Mouse (Mus musculus) ovary, adult 10 weeks (tissue): Measurements from ENCODE around the gene Cplane1. TPM values are rescaled to one million over a fixed set of nuclear protein-coding genes. Genes with fewer than 3 reads are reported as not detected.

Experiments used
- polyA plus RNA-seq: library from polyadenylated mRNA; stranded (reverse); fragments of 350-450 nt; fragmentation: Illumina TruSeq; extraction: RNeasy Lipid Tissue Mini Kit (QIAGEN cat#74804); gene quantifications from one replicate; pipeline ENCODE4 v1.2.3, GENCODE M21; 2014

Gene Cplane1
- polyA plus RNA-seq, result 31.3 TPM

DNA sequence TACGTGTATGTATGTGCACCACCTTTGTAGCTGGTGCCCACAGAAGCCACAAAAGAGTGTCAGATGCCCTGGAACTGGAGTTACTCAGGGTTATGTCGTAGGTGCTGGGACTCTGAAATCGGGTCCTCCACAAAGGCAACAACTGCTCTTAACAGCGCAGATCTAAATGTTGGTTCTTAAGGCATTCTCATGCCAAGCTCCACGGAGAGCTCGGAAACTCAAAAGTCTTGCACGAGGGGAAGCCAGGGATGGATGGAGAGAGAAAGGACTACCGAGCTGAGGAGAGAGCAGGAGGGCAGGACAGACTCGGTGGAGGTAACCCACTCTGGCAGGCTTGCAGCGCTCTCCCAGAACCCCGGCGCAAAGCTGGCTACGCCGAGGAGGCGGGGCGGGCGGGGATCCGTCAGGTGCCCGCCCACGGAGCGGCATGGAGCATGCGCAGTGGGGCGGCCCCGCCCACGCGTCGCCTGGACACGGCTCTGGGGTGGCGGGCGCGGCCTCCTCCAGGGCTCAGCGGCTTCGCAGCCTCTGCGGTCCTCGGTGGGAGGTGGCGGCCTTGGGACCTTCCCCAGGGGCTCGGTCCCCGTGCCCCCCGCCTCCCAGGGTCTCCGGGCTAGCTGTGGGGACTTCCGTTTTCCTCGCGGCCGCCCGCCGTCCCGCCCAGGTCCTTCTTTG, at the start of gene Cplane1:
Gene Cplane1, plus strand, starts transcription at position 516 of the 675 bp plus-strand sequence.

Other genes starting within 250 kb of the Cplane1 start
- gene Wdr70, start 69.9 kb upstream of the Cplane1 start, polyA plus RNA-seq, result 40.1 TPM
- 41.0 TPM for gene Nup155, start 59.8 kb upstream of the Cplane1 start, polyA plus RNA-seq